Mouse (Mus musculus) hindbrain, postnatal 0 days (tissue): ENCODE results near the gene 1700102P08Rik. TPM values are rescaled to one million over a fixed set of nuclear protein-coding genes. Genes with fewer than 3 reads are reported as not detected.

Experiments used
- ATAC-seq: fragments of 200-750 bp; cut with Nextera tagmentation; 2 replicates; pipeline ENCODE4 v1.8.0; 2017; ENCODE audit warnings: mild to moderate bottlenecking, moderate TSS enrichment, moderate library complexity
- DNase-seq: peaks from one replicate; pipeline ENCODE4 v3.0.0-alpha.2; 2015; ENCODE audit warnings: low spot score
- H3K27ac ChIP-seq: fragments of 300-500 bp; sonication (generic); 2 replicates; pipeline ENCODE4 v1.5.1; 2014; ENCODE audit warnings: mild to moderate bottlenecking
- H3K27me3 ChIP-seq: fragments of 300-500 bp; sonication (generic); 2 replicates; pipeline ENCODE4 v1.6.1; 2014; ENCODE audit warnings: low read length, mixed read lengths; ENCODE audit not compliant: insufficient read depth
- H3K36me3 ChIP-seq: fragments of 300-500 bp; sonication (generic); 2 replicates; pipeline ENCODE4 v1.6.1; 2014; ENCODE audit warnings: low read length, mixed read lengths; ENCODE audit not compliant: insufficient read depth
- H3K4me1 ChIP-seq: fragments of 300-500 bp; sonication (generic); 2 replicates; pipeline ENCODE4 v1.6.1; 2014; ENCODE audit warnings: antibody characterized with exemption, low read length, mixed read lengths; ENCODE audit not compliant: insufficient read depth
- H3K4me2 ChIP-seq: fragments of 300-500 bp; sonication (generic); 2 replicates; pipeline ENCODE4 v1.6.1; 2014; ENCODE audit warnings: low read depth, mild to moderate bottlenecking, low read length, moderate library complexity, mixed read lengths
- H3K4me3 ChIP-seq: fragments of 300-500 bp; sonication (generic); 2 replicates; pipeline ENCODE4 v1.5.1; 2014; ENCODE audit warnings: low read length
- H3K9ac ChIP-seq: fragments of 300-500 bp; sonication (generic); replicated peaks from 2 replicates; pipeline ENCODE4 v1.6.1; 2014; ENCODE audit warnings: mild to moderate bottlenecking, low read length, moderate library complexity, mixed read lengths
- H3K9me3 ChIP-seq: fragments of 300-500 bp; sonication (generic); 2 replicates; pipeline ENCODE4 v1.6.1; 2016; ENCODE audit warnings: low read length, mixed read lengths
- CTCF ChIP-seq: IDR thresholded peaks from 2 replicates; pipeline ENCODE4 v1.5.1; 2016; ENCODE audit warnings: antibody characterized with exemption, control low read depth, low read depth
- WGBS: fragments of 180-500 bp; shearing (Covaris S2); extraction: QIAGEN DNeasy Blood & Tissue Kit; methylation state at CpG from one replicate; pipeline ENCODE4 v1.1.7; 2014; 5-methylcytosine and 5-hydroxymethylcytosine counted together
- polyA plus RNA-seq: library from polyadenylated mRNA; unstranded; fragments of >200 nt; fragmentation: Nextera tagmentation; extraction: Ambion mirVana; gene quantifications from 2 replicates; pipeline ENCODE4 v1.2.1, GENCODE M21; 2015
- total RNA-seq: library from RNA; depleted of rRNA; stranded (reverse); fragments of >200 nt; gene quantifications from 2 replicates; pipeline ENCODE4 v1.2.3, GENCODE M21; 2014

Gene 1700102P08Rik
- total and polyA plus RNA-seq, 2 experiments from 2014 or later = 0.61 to 2.8 TPM

GRCm38 (mm10) chr9:108440485-108440884, 47.9 kb downstream of the 1700102P08Rik start:
- Histone ChIP-seq H3K9ac (no peak overlapping the region), H3K27me3 (no peaks in the 10 kb centered on the region), H3K9me3 (no peaks in the 10 kb centered on the region), H3K4me2 (no peak overlapping the region), H3K4me1 (peaks cover 4% of the 10 kb centered on the region; the same call in 1 of the 2 replicates), H3K36me3 (no peaks in the 10 kb centered on the region), H3K4me3 (no peak overlapping the region), H3K27ac (no peak overlapping the region)
- 61% methylated on average over 5 of the region's 5 CpGs for WGBS
- TF ChIP-seq CTCF = no peak
- ATAC-seq = no peak
- no peak for DNase-seq

GRCm38 (mm10) chr9:108441236-108441919, 48.8 kb downstream of the 1700102P08Rik start:
- Histone ChIP-seq H3K27me3 (no peaks in the 10 kb centered on the region), H3K9me3 (no peaks in the 10 kb centered on the region), H3K4me3 (no peak overlapping the region), H3K27ac (no peak overlapping the region), H3K4me1 (peaks cover 4% of the 10 kb centered on the region; the same call in 1 of the 2 replicates), H3K4me2 (no peak overlapping the region), H3K9ac (no peak overlapping the region), H3K36me3 (no peaks in the 10 kb centered on the region)
- TF ChIP-seq CTCF = no peak
- DNase-seq (no peak), ATAC-seq (no peak)
- WGBS = 66% methylated on average over 11 of the region's 11 CpGs

GRCm38 (mm10) chr9:108445125-108445524, 52.5 kb downstream of the 1700102P08Rik start:
- WGBS = 74% methylated on average over 9 of the region's 9 CpGs
- DNase-seq (no peak), ATAC-seq (no peak)
- Histone ChIP-seq H3K27me3 (no peaks in the 10 kb centered on the region), H3K9ac (no peak overlapping the region), H3K36me3 (peaks cover 5% of the 10 kb centered on the region; the same call in 1 of the 2 replicates), H3K4me3 (no peak overlapping the region), H3K27ac (no peak overlapping the region), H3K9me3 (no peaks in the 10 kb centered on the region), H3K4me1 (peaks cover 9% of the 10 kb centered on the region), H3K4me2 (no peak overlapping the region)
- no peak for TF ChIP-seq CTCF

- DNase-seq = peak; percentile 85
- no peak for TF ChIP-seq CTCF
- WGBS = 19% methylated on average over 4 of the region's 4 CpGs
- peak; percentile 44 for ATAC-seq
- Histone ChIP-seq H3K27me3 (no peaks in the 10 kb centered on the region), H3K4me1 (peaks cover 27% of the 10 kb centered on the region), H3K27ac (peak overlapping the region; percentile 74; the same call in 1 of the 2 replicates), H3K9ac (0 out of 2 replicates have a peak overlapping the region, but pooled peaks have one; percentile 4), H3K4me3 (no peak overlapping the region), H3K9me3 (no peaks in the 10 kb centered on the region), H3K36me3 (peaks cover 5% of the 10 kb centered on the region; the same call in 1 of the 2 replicates), H3K4me2 (peak overlapping the region; percentile 79)
These were observed 57.3 kb downstream of the 1700102P08Rik start for GRCm38 (mm10) chr9:108449860-108450259.

GRCm38 (mm10) chr9:108450292-108451169, 57.9 kb downstream of the 1700102P08Rik start:
- H3K9me3 ChIP-seq = no peaks in the 10 kb centered on the region
- peak overlapping the region; percentile 18 for H3K4me3 ChIP-seq
- H3K36me3 ChIP-seq = peaks cover 5% of the 10 kb centered on the region; the same call in 1 of the 2 replicates
- H3K4me1 ChIP-seq = peaks cover 27% of the 10 kb centered on the region
- ATAC-seq (peak; percentile 24), DNase-seq (peak; percentile 76)
- H3K4me2 ChIP-seq = peak overlapping the region; percentile 79
- H3K9ac ChIP-seq = peak overlapping the region; percentile 4; the same call in 1 of the 2 replicates
- WGBS = 43% methylated on average over 21 of the region's 21 CpGs
- H3K27me3 ChIP-seq = no peaks in the 10 kb centered on the region
- peak overlapping the region; percentile 74 for H3K27ac ChIP-seq
- TF ChIP-seq CTCF = no peak

GRCm38 (mm10) chr9:108451170-108451493, 58.5 kb downstream of the 1700102P08Rik start:
- peaks cover 27% of the 10 kb centered on the region for H3K4me1 ChIP-seq
- ATAC-seq = no peak
- peak overlapping the region; percentile 79 for H3K4me2 ChIP-seq
- H3K9me3 ChIP-seq = no peaks in the 10 kb centered on the region
- H3K27me3 ChIP-seq = no peaks in the 10 kb centered on the region
- peaks cover 5% of the 10 kb centered on the region; the same call in 1 of the 2 replicates for H3K36me3 ChIP-seq
- 73% methylated on average over 6 of the region's 6 CpGs for WGBS
- no peak for DNase-seq
- TF ChIP-seq CTCF = no peak
- peak overlapping the region; percentile 74 for H3K27ac ChIP-seq
- 0 out of 2 replicates have a peak overlapping the region, but pooled peaks have one; percentile 56 for H3K4me3 ChIP-seq
- H3K9ac ChIP-seq = peak overlapping the region; percentile 4; the same call in 1 of the 2 replicates
